Mouse (Mus musculus) embryonic facial prominence, embryonic 10.5 days (tissue): ENCODE results near the gene Hba-x. TPM values are rescaled to one million over a fixed set of nuclear protein-coding genes. Genes with fewer than 3 reads are reported as not detected.

ENCODE experiments used
- DNase-seq: peaks from one replicate; pipeline ENCODE4 v3.0.0-alpha.2; 2017; ENCODE audit warnings: low spot score
- H3K27ac ChIP-seq: fragments of 300-500 bp; sonication (generic); replicated peaks from 2 replicates; pipeline ENCODE4 v1.5.1; 2016; ENCODE audit warnings: mild to moderate bottlenecking
- H3K27me3 ChIP-seq: fragments of 300-500 bp; sonication (generic); replicated peaks from 2 replicates; pipeline ENCODE4 v1.6.1; 2016; ENCODE audit warnings: low read depth, mild to moderate bottlenecking; ENCODE audit not compliant: poor library complexity, severe bottlenecking
- H3K36me3 ChIP-seq: fragments of 300-500 bp; sonication (generic); replicated peaks from 2 replicates; pipeline ENCODE4 v1.6.1; 2016; ENCODE audit warnings: mild to moderate bottlenecking, moderate library complexity
- H3K4me1 ChIP-seq: fragments of 300-500 bp; sonication (generic); 2 replicates; pipeline ENCODE4 v1.6.1; 2016
- H3K4me3 ChIP-seq: fragments of 300-500 bp; sonication (generic); 2 replicates; pipeline ENCODE4 v1.5.1; 2016; ENCODE audit warnings: mild to moderate bottlenecking, moderate library complexity
- H3K9me3 ChIP-seq: fragments of 300-500 bp; sonication (generic); 2 replicates; pipeline ENCODE4 v1.6.1; 2016; ENCODE audit warnings: mild to moderate bottlenecking
- WGBS: fragments of 180-500 bp; shearing (Covaris S2); methylation state at CpG from one replicate; pipeline ENCODE4 v1.1.7; 2016; 5-methylcytosine and 5-hydroxymethylcytosine counted together
- polyA plus RNA-seq: library from polyadenylated mRNA; unstranded; fragments of >200 nt; fragmentation: Nextera tagmentation; extraction: Ambion mirVana; gene quantifications from 2 replicates; pipeline ENCODE4 v1.2.1, GENCODE M21; 2016

Gene Hba-x
- polyA plus RNA-seq, 1 experiment from 2014 or later = 2,745 TPM

GRCm38 (mm10) chr11:32256146-32256545, 20.1 kb upstream of the Hba-x start:
- H3K4me3 ChIP-seq = no peak overlapping the region
- H3K4me1 ChIP-seq = no peaks in the 10 kb centered on the region
- 98% methylated on average over 1 of the region's 1 CpGs for WGBS
- H3K27ac ChIP-seq = no peak overlapping the region
- H3K27me3 ChIP-seq = no peaks in the 10 kb centered on the region
- DNase-seq = no peak
- H3K9me3 ChIP-seq = no peaks in the 10 kb centered on the region
- peaks cover 74% of the 10 kb centered on the region for H3K36me3 ChIP-seq

GRCm38 (mm10) chr11:32256566-32256965, 19.6 kb upstream of the Hba-x start:
- no peaks in the 10 kb centered on the region for H3K9me3 ChIP-seq
- no peaks in the 10 kb centered on the region for H3K4me1 ChIP-seq
- 0 out of 2 replicates have a peak overlapping the region, but pooled peaks have one; percentile 14 for H3K27ac ChIP-seq
- peaks cover 73% of the 10 kb centered on the region for H3K36me3 ChIP-seq
- 85% methylated on average over 3 of the region's 3 CpGs for WGBS
- no peak overlapping the region for H3K4me3 ChIP-seq
- DNase-seq = no peak
- H3K27me3 ChIP-seq = no peaks in the 10 kb centered on the region

- Histone ChIP-seq H3K27me3 (no peaks in the 10 kb centered on the region), H3K9me3 (no peaks in the 10 kb centered on the region), H3K36me3 (peaks cover 44% of the 10 kb centered on the region), H3K4me1 (peaks cover 21% of the 10 kb centered on the region), H3K27ac (0 out of 2 replicates have a peak overlapping the region, but pooled peaks have one; percentile 40), H3K4me3 (no peak overlapping the region)
- WGBS = 80% methylated on average over 10 of the region's 10 CpGs
- DNase-seq = no peak
Measured at GRCm38 (mm10) chr11:32262674-32263415, 13.4 kb upstream of the Hba-x start.

GRCm38 (mm10) chr11:32265117-32265738, 11.0 kb upstream of the Hba-x start:
- 91% methylated on average over 3 of the region's 3 CpGs for WGBS
- Histone ChIP-seq H3K9me3 (no peaks in the 10 kb centered on the region), H3K27ac (no peak overlapping the region)

GRCm38 (mm10) chr11:32266194-32266593, 10.0 kb upstream of the Hba-x start:
- H3K36me3 ChIP-seq = peaks cover 17% of the 10 kb centered on the region
- no peak for DNase-seq
- no peaks in the 10 kb centered on the region for H3K9me3 ChIP-seq
- 92% methylated on average over 6 of the region's 6 CpGs for whole genome bisulfite sequencing
- 0 out of 2 replicates have a peak, but pooled peaks cover 4% of the 10 kb centered on the region for H3K27me3 ChIP-seq
- H3K4me3 ChIP-seq = no peak overlapping the region
- H3K27ac ChIP-seq = no peak overlapping the region
- peaks cover 27% of the 10 kb centered on the region for H3K4me1 ChIP-seq

More at GRCm38 (mm10) chr11:32265117-32265738, 11.0 kb upstream of the Hba-x start:
- Histone ChIP-seq H3K36me3 (peaks cover 27% of the 10 kb centered on the region), H3K4me1 (peaks cover 27% of the 10 kb centered on the region), H3K27me3 (0 out of 2 replicates have a peak, but pooled peaks cover 4% of the 10 kb centered on the region), H3K4me3 (no peak overlapping the region)
- DNase-seq = no peak

GRCm38 (mm10) chr11:32266776-32267175, 9.4 kb upstream of the Hba-x start:
- Histone ChIP-seq H3K4me3 (peak overlapping the region; percentile 77), H3K27ac (peak overlapping the region; percentile 94), H3K4me1 (peaks cover 27% of the 10 kb centered on the region), H3K27me3 (0 out of 2 replicates have a peak, but pooled peaks cover 4% of the 10 kb centered on the region), H3K36me3 (peaks cover 12% of the 10 kb centered on the region), H3K9me3 (no peaks in the 10 kb centered on the region)
- WGBS = 39% methylated on average over 6 of the region's 6 CpGs
- no peak for DNase-seq

GRCm38 (mm10) chr11:32267188-32267884, 8.9 kb upstream of the Hba-x start, which contains the start of gene Nprl3:
TSS of gene Nprl3 (minus strand) at chr11:32267707.
- peak within 1 kb of the TSS; percentile 94 for H3K27ac ChIP-seq
- DNase-seq = peak; percentile 96
- H3K36me3 ChIP-seq = peaks cover 6% of the 10 kb centered on the region
- H3K27me3 ChIP-seq = 0 out of 2 replicates have a peak, but pooled peaks cover 4% of the 10 kb centered on the region
- under 1% methylated on average over 54 of the region's 54 CpGs for WGBS
- no peaks in the 10 kb centered on the region for H3K9me3 ChIP-seq
- H3K4me3 ChIP-seq = peak within 1 kb of the TSS; percentile 77
- peaks cover 27% of the 10 kb centered on the region for H3K4me1 ChIP-seq

GRCm38 (mm10) chr11:32267964-32268363, 8.2 kb upstream of the Hba-x start:
- 20% methylated on average over 5 of the region's 5 CpGs for WGBS
- H3K27ac ChIP-seq = peak overlapping the region; percentile 94
- DNase-seq = peak; percentile 18

GRCm38 (mm10) chr11:32268952-32269351, 7.2 kb upstream of the Hba-x start:
- WGBS = 83% methylated on average over 5 of the region's 5 CpGs

More at GRCm38 (mm10) chr11:32267964-32268363, 8.2 kb upstream of the Hba-x start:
- Histone ChIP-seq H3K9me3 (no peaks in the 10 kb centered on the region), H3K36me3 (0 out of 2 replicates have a peak, but pooled peaks cover under 1% of the 10 kb centered on the region), H3K4me3 (peak overlapping the region; percentile 77), H3K4me1 (peaks cover 21% of the 10 kb centered on the region), H3K27me3 (0 out of 2 replicates have a peak, but pooled peaks cover 4% of the 10 kb centered on the region)

GRCm38 (mm10) chr11:32271178-32271577, 5.0 kb upstream of the Hba-x start:
- Histone ChIP-seq H3K36me3 (no peaks in the 10 kb centered on the region), H3K9me3 (no peaks in the 10 kb centered on the region), H3K27me3 (peaks cover 7% of the 10 kb centered on the region), H3K4me3 (no peak overlapping the region), H3K27ac (no peak overlapping the region), H3K4me1 (peaks cover 15% of the 10 kb centered on the region)
- no peak for DNase-seq
- WGBS = 50% methylated on average over 4 of the region's 4 CpGs

More at GRCm38 (mm10) chr11:32268952-32269351, 7.2 kb upstream of the Hba-x start:
- no peak for DNase-seq
- H3K27me3 ChIP-seq = 0 out of 2 replicates have a peak, but pooled peaks cover 4% of the 10 kb centered on the region
- no peaks in the 10 kb centered on the region for H3K9me3 ChIP-seq
- no peak overlapping the region for H3K4me3 ChIP-seq
- H3K36me3 ChIP-seq = no peaks in the 10 kb centered on the region
- H3K27ac ChIP-seq = no peak overlapping the region
- peaks cover 19% of the 10 kb centered on the region for H3K4me1 ChIP-seq

GRCm38 (mm10) chr11:32277736-32278457, 1.7 kb downstream of the Hba-x start:
- no peak overlapping the region for H3K27ac ChIP-seq

More at GRCm38 (mm10) chr11:32277736-32278457, 1.7 kb downstream of the Hba-x start:
- Histone ChIP-seq H3K36me3 (no peaks in the 10 kb centered on the region), H3K4me3 (no peak overlapping the region), H3K27me3 (peaks cover 48% of the 10 kb centered on the region), H3K9me3 (no peaks in the 10 kb centered on the region), H3K4me1 (no peaks in the 10 kb centered on the region)
- 68% methylated on average over 21 of the region's 21 CpGs for WGBS
- DNase-seq = no peak
